Mouse (Mus musculus): ENCODE data around the gene Smim1.

DNA sequence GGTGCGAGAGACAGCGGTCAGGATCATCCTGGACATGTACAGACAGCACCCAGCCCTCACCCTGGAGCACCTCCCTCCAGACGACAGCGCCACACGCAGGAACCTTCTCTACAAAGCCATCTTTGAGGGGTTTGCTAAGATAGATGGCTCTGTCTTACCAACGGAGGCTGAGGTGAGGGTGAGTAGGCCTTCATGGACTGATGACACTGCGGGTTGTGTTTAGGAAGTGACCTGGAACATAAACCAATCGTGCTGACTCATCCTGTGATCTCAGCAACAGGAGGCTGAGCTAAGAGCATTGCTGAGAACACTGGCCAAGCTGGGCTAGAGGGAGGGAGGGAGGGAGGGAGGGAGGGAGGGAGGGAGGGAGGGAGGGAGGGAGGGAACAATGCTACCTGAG lies 32.5 kb downstream of the Smim1 start:
- TF ChIP-seq POLR2A (IDR thresholded peaks at IDR 0.05; ENCODE audit: insufficient read length, low read depth) (no peak), MYOD1 (IDR thresholded peaks at IDR 0.05; ENCODE audit: control insufficient read depth in 1 of 3, insufficient read length in 2 of 3, low read depth in 2 of 3) (no peak)
